Mouse (Mus musculus): Measurements from ENCODE around the gene Gtf2h4. TPM values are rescaled to one million over a fixed set of nuclear protein-coding genes. Genes with fewer than 3 reads are reported as not detected.

Gene Gtf2h4
- 41.9 and 45.1 TPM in 2 replicates for polyA plus RNA-seq (2015; fragmentation: Nextera tagmentation; extraction: Ambion mirVana)

- Histone ChIP-seq H3K27ac (ENCODE audit: low read length) (no peak within 1 kb of the TSS), H3K4me2 (ENCODE audit: low read depth, low read length) (peak within 1 kb of the TSS; percentile 79), H3K9ac (ENCODE audit: low read depth, low read length) (peak within 1 kb of the TSS; percentile 88), H3K27me3 (replicated peaks; ENCODE audit: control insufficient read depth, insufficient read depth, low read length) (no peaks in the 10 kb centered on the region), H3K36me3 (ENCODE audit: control insufficient read depth, insufficient read depth, low read length) (no peaks in the 10 kb centered on the region; the same call in 1 of the 2 replicates), H3K4me1 (ENCODE audit: control insufficient read depth, insufficient read depth, low read length) (peaks cover 2% of the 10 kb centered on the region; the same call in 1 of the 2 replicates), H3K4me3 (ENCODE audit: low read length) (peak within 1 kb of the TSS; percentile 71), H3K9me3 (ENCODE audit: control insufficient read depth, low read length) (no peaks in the 10 kb centered on the region)
- peak; percentile 98 for ATAC-seq
- under 1% methylated on average over 23 of the region's 23 CpGs for WGBS
Measured at GRCm38 (mm10) chr17:35673416-35674035, at the start of gene Gtf2h4. Gene Gtf2h4 (minus strand): TSS chr17:35673739.

- 46% methylated on average over 8 of the region's 8 CpGs for WGBS
- Histone ChIP-seq H3K4me3 (ENCODE audit: low read length) (no peak overlapping the region), H3K4me2 (ENCODE audit: low read depth, low read length) (0 out of 2 replicates have a peak overlapping the region, but pooled peaks have one; percentile 10), H3K36me3 (ENCODE audit: control insufficient read depth, insufficient read depth, low read length) (no peaks in the 10 kb centered on the region), H3K9ac (ENCODE audit: low read depth, low read length) (peak overlapping the region; percentile 34; the same call in 1 of the 2 replicates), H3K27ac (ENCODE audit: low read length) (peak overlapping the region; percentile 81), H3K4me1 (ENCODE audit: control insufficient read depth, insufficient read depth, low read length) (peaks cover 25% of the 10 kb centered on the region), H3K27me3 (replicated peaks; ENCODE audit: control insufficient read depth, insufficient read depth, low read length) (no peaks in the 10 kb centered on the region), H3K9me3 (ENCODE audit: control insufficient read depth, low read length) (no peaks in the 10 kb centered on the region)
- ATAC-seq: peak; percentile 68
Measured at GRCm38 (mm10) chr17:35721676-35722075, 48.1 kb upstream of the Gtf2h4 start.

- no peak overlapping the region for H3K4me3 ChIP-seq (ENCODE audit: low read length)
- peak; percentile 45 for ATAC-seq
- 18% methylated on average over 11 of the region's 11 CpGs for WGBS
- peak overlapping the region; percentile 22; the same call in 1 of the 2 replicates for H3K4me2 ChIP-seq (ENCODE audit: low read depth, low read length)
- no peaks in the 10 kb centered on the region for H3K36me3 ChIP-seq (ENCODE audit: control insufficient read depth, insufficient read depth, low read length)
- peak overlapping the region; percentile 85 for H3K27ac ChIP-seq (ENCODE audit: low read length)
- H3K27me3 ChIP-seq (replicated peaks; ENCODE audit: control insufficient read depth, insufficient read depth, low read length): no peaks in the 10 kb centered on the region
- H3K4me1 ChIP-seq (ENCODE audit: control insufficient read depth, insufficient read depth, low read length): peaks cover 22% of the 10 kb centered on the region
- H3K9me3 ChIP-seq (ENCODE audit: control insufficient read depth, low read length): no peaks in the 10 kb centered on the region
- H3K9ac ChIP-seq (ENCODE audit: low read depth, low read length): peak overlapping the region; percentile 42; the same call in 1 of the 2 replicates
Measured at GRCm38 (mm10) chr17:35720340-35720727, 46.8 kb upstream of the Gtf2h4 start.

GRCm38 (mm10) chr17:35719616-35720339 is 46.2 kb upstream of the Gtf2h4 start:
- Histone ChIP-seq H3K4me3 (ENCODE audit: low read length) (no peak overlapping the region), H3K4me1 (ENCODE audit: control insufficient read depth, insufficient read depth, low read length) (peaks cover 22% of the 10 kb centered on the region), H3K9ac (ENCODE audit: low read depth, low read length) (no peak overlapping the region), H3K9me3 (ENCODE audit: control insufficient read depth, low read length) (no peaks in the 10 kb centered on the region), H3K4me2 (ENCODE audit: low read depth, low read length) (no peak overlapping the region), H3K36me3 (ENCODE audit: control insufficient read depth, insufficient read depth, low read length) (no peaks in the 10 kb centered on the region), H3K27ac (ENCODE audit: low read length) (peak overlapping the region; percentile 85), H3K27me3 (replicated peaks; ENCODE audit: control insufficient read depth, insufficient read depth, low read length) (no peaks in the 10 kb centered on the region)
- no peak for ATAC-seq
- WGBS: 58% methylated on average over 9 of the region's 9 CpGs

GRCm38 (mm10) chr17:35717080-35717479 is 43.5 kb upstream of the Gtf2h4 start:
- Histone ChIP-seq H3K4me3 (ENCODE audit: low read length) (no peak overlapping the region), H3K4me1 (ENCODE audit: control insufficient read depth, insufficient read depth, low read length) (peaks cover 20% of the 10 kb centered on the region), H3K9me3 (ENCODE audit: control insufficient read depth, low read length) (no peaks in the 10 kb centered on the region), H3K27me3 (replicated peaks; ENCODE audit: control insufficient read depth, insufficient read depth, low read length) (no peaks in the 10 kb centered on the region), H3K9ac (ENCODE audit: low read depth, low read length) (no peak overlapping the region), H3K36me3 (ENCODE audit: control insufficient read depth, insufficient read depth, low read length) (no peaks in the 10 kb centered on the region), H3K27ac (ENCODE audit: low read length) (no peak overlapping the region), H3K4me2 (ENCODE audit: low read depth, low read length) (no peak overlapping the region)
- 86% methylated on average over 6 of the region's 6 CpGs for WGBS
- ATAC-seq: no peak

- peak overlapping the region; percentile 36; the same call in 1 of the 2 replicates for H3K27ac ChIP-seq (ENCODE audit: low read length)
- H3K4me3 ChIP-seq (ENCODE audit: low read length): no peak overlapping the region
- no peak overlapping the region for H3K4me2 ChIP-seq (ENCODE audit: low read depth, low read length)
- ATAC-seq: peak; percentile 75
- WGBS: 67% methylated on average over 3 of the region's 3 CpGs
- no peaks in the 10 kb centered on the region for H3K9me3 ChIP-seq (ENCODE audit: control insufficient read depth, low read length)
- no peaks in the 10 kb centered on the region for H3K27me3 ChIP-seq (replicated peaks; ENCODE audit: control insufficient read depth, insufficient read depth, low read length)
- H3K36me3 ChIP-seq (ENCODE audit: control insufficient read depth, insufficient read depth, low read length): no peaks in the 10 kb centered on the region
- H3K9ac ChIP-seq (ENCODE audit: low read depth, low read length): no peak overlapping the region
- peaks cover 13% of the 10 kb centered on the region for H3K4me1 ChIP-seq (ENCODE audit: control insufficient read depth, insufficient read depth, low read length)
Measured at GRCm38 (mm10) chr17:35716114-35716513, 42.6 kb upstream of the Gtf2h4 start.

- Histone ChIP-seq H3K36me3 (ENCODE audit: control insufficient read depth, insufficient read depth, low read length) (no peaks in the 10 kb centered on the region), H3K4me3 (ENCODE audit: low read length) (no peak overlapping the region), H3K4me2 (ENCODE audit: low read depth, low read length) (no peak overlapping the region), H3K9me3 (ENCODE audit: control insufficient read depth, low read length) (no peaks in the 10 kb centered on the region), H3K9ac (ENCODE audit: low read depth, low read length) (no peak overlapping the region), H3K27me3 (replicated peaks; ENCODE audit: control insufficient read depth, insufficient read depth, low read length) (no peaks in the 10 kb centered on the region), H3K4me1 (ENCODE audit: control insufficient read depth, insufficient read depth, low read length) (peaks cover 11% of the 10 kb centered on the region), H3K27ac (ENCODE audit: low read length) (peak overlapping the region; percentile 55)
- peak; percentile 61; the same call in 1 of the 2 replicates for ATAC-seq
- WGBS: 30% methylated on average over 8 of the region's 8 CpGs
Measured at GRCm38 (mm10) chr17:35710705-35711347, 37.3 kb upstream of the Gtf2h4 start.

GRCm38 (mm10) chr17:35708611-35709010 is 35.1 kb upstream of the Gtf2h4 start:
- H3K4me3 ChIP-seq (ENCODE audit: low read length): no peak overlapping the region
- peaks cover 32% of the 10 kb centered on the region for H3K4me1 ChIP-seq (ENCODE audit: control insufficient read depth, insufficient read depth, low read length)
- no peaks in the 10 kb centered on the region for H3K36me3 ChIP-seq (ENCODE audit: control insufficient read depth, insufficient read depth, low read length)
- no peak overlapping the region for H3K4me2 ChIP-seq (ENCODE audit: low read depth, low read length)
- no peak overlapping the region for H3K9ac ChIP-seq (ENCODE audit: low read depth, low read length)
- H3K27me3 ChIP-seq (replicated peaks; ENCODE audit: control insufficient read depth, insufficient read depth, low read length): no peaks in the 10 kb centered on the region
- no peaks in the 10 kb centered on the region for H3K9me3 ChIP-seq (ENCODE audit: control insufficient read depth, low read length)
- ATAC-seq: no peak
- 78% methylated on average over 2 of the region's 2 CpGs for WGBS
- no peak overlapping the region; the same call in 1 of the 2 replicates for H3K27ac ChIP-seq (ENCODE audit: low read length)

- H3K27me3 ChIP-seq (replicated peaks; ENCODE audit: control insufficient read depth, insufficient read depth, low read length): no peaks in the 10 kb centered on the region
- no peak overlapping the region for H3K4me2 ChIP-seq (ENCODE audit: low read depth, low read length)
- no peaks in the 10 kb centered on the region for H3K36me3 ChIP-seq (ENCODE audit: control insufficient read depth, insufficient read depth, low read length)
- no peaks in the 10 kb centered on the region for H3K9me3 ChIP-seq (ENCODE audit: control insufficient read depth, low read length)
- no peak overlapping the region for H3K9ac ChIP-seq (ENCODE audit: low read depth, low read length)
- WGBS: 65% methylated on average over 7 of the region's 7 CpGs
- H3K4me1 ChIP-seq (ENCODE audit: control insufficient read depth, insufficient read depth, low read length): peaks cover 36% of the 10 kb centered on the region
- no peak overlapping the region for H3K27ac ChIP-seq (ENCODE audit: low read length)
- no peak for ATAC-seq
- H3K4me3 ChIP-seq (ENCODE audit: low read length): no peak overlapping the region
Measured at GRCm38 (mm10) chr17:35707929-35708328, 34.4 kb upstream of the Gtf2h4 start.
